Mouse (Mus musculus) adrenal gland, postnatal 10 days (tissue): Measurements from ENCODE around the gene Muc3. TPM values are rescaled to one million over a fixed set of nuclear protein-coding genes. Genes with fewer than 3 reads are reported as not detected.
"Not testable (repeated sequence)": the region's sequence is repeated elsewhere in the genome, so short reads cannot be mapped to it uniquely, and the experiment has no call there.

Source experiments
- DNase-seq: peaks from one replicate; pipeline ENCODE4 v3.0.0; 2021; ENCODE audit warnings: mixed read lengths
- long read RNA-seq, 2 experiments: library from polyadenylated mRNA; stranded (forward); transcript quantifications; one replicate each; pipeline ENCODE4 v2.0.0; 2021
- total RNA-seq, 2 experiments: library from RNA; stranded (reverse); gene quantifications; 2 replicates each; pipeline ENCODE4 v1.2.3; 2021

The Muc3 gene
- total RNA-seq, result not detected
- long read RNA-seq, experiment 1, result 0 reads
- long read RNA-seq, experiment 2, result 0 reads

DNA sequence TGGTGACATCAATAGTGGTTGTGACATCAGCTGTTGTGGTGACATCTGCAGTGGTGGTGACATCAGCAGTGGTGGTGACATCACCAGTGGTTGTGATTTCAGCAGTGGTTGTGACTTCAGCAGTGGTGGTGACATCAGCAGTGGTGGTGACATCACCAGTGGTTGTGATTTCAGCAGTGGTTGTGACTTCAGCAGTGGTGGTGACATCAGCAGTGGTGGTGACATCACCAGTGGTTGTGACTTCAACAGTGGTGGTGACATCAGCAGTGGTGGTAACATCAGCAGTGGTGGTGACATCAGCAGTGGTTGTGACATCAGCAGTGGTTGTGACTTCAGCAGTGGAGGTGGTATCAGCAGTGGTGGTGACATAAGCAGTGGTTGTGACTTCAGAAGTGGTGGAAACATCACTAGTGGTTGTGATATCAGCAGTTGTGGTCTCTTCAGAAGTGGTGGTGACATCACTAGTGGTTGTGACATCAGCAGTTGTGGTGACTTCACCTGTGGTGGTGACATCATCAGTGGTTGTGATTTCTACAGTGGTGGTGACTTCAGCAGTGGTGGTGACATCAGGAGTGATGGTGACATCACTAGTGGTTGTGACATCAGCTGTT, at the start of gene Muc3:
Muc3 (minus strand) TSS at position 51 of the 611 bp plus-strand sequence.
- not testable (repeated sequence) for DNase-seq

- no peak for DNase-seq
Measured at GRCm38 (mm10) chr5:137194488-137195120, 45.5 kb upstream of the Muc3 start.

DNA sequence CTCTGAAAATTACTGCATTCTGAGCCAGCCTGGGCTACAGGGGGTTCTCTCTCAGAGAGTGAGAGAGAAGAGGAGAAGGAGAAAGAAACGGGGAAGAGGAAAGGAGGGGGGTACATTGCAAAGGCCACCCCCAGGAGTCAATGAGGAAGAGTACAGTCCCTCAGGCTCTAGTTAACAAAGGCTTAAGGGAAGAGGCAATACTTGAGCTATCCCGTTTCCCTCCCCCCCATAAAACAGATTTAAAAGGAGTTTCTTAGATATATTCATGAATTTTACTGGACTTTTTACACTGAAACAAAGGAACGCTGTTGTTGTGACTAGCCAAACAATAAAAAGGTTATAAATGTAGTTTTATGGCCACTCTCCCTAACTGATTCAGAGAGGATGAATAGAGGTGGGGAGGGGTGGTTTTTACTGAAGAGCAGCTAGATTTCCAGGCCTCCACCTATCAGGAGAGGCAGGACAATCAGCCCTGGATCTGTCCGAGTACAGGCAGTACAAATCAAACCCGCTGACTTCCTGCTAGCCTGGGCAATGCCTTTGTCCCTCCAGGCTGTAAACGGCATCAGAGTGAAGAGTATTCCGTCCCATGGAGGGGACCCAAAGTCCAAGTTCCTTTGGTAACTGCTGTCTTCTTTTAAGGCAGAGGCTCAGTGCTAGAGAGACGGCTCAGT, 44.3 kb upstream of the Muc3 start:
- DNase-seq, result no peak

DNA sequence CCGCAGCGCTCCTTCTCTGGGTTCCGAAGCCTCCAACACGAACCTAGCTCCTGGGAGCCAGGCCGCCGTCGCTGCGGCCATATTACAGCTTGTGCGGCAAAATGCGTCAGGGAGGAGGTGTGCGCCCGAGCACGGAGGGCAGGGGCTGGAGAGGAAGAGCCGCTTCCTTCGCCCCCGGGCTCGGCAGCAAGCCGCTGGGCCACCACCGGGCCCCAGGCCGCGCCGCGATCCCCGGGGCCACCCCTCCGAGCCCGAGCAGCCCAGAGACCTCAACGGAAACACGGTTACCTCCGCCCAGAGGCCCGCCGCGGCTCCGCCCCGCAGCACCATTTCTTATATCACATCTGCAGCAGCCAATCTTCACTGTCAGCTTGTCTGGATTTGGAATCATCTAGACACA, 40.2 kb upstream of the Muc3 start:
- DNase-seq, result peak; percentile 17

- no peak for DNase-seq
Measured at GRCm38 (mm10) chr5:137185362-137185761, 36.2 kb upstream of the Muc3 start.

DNA sequence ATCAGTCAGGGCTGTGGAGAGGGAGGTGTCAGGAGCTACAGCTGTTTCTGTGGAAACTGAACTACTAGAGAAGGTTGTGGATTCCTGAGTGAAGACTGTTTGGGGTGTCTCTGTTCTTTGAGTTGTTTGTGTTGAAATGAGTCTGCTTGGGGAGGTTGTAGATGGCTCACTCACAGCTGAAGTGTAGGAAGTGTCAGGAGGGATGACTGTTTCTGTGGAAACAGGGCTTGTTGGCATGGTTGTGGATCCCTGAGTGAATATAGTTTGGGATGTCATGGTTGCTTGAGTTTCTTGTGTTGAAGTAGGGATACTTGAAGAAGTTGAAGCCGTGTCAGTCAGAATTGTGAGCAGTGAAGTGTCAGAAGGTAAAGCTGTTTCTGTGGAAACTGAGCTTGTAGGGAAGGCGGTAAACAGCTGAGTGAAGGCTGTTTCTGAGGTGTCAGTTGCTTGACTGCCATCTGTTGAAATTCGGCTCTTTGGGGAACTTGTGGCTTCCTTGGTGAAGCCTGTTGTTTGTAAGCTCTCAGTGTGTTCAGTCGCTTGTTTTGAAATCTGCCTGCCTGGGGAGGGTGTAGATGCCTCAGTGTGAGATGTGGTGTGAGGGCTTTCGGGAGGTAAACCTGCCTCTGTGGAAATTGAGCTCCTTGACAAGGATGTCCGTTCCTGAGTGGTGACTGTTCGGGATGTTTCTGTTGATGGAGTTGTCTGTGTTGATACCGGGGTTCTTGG, 30.7 kb upstream of the Muc3 start:
- no peak for DNase-seq

DNA sequence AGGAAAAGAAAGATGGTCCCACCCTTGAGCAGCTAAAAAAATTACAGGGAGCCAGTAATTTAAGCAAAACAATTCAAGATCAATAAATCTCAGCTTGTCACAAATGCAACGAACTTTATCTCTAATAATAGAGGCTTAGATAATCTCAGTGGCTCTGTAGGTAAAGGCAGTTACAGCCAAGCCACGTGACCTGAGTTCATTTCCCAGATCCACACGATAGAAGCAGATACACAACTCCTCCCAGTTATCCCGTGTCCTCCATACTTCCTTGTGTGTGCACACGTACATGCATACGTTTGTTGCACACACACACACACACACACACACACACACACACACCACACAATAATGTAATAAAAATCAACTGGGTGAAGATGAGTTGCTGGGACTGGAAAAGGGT, 24.8 kb upstream of the Muc3 start:
- no peak for DNase-seq

- no peak for DNase-seq
Measured at GRCm38 (mm10) chr5:137172591-137172990, 23.5 kb upstream of the Muc3 start.

- DNase-seq, result no peak
Measured at GRCm38 (mm10) chr5:137171478-137171877, 22.4 kb upstream of the Muc3 start.

DNA sequence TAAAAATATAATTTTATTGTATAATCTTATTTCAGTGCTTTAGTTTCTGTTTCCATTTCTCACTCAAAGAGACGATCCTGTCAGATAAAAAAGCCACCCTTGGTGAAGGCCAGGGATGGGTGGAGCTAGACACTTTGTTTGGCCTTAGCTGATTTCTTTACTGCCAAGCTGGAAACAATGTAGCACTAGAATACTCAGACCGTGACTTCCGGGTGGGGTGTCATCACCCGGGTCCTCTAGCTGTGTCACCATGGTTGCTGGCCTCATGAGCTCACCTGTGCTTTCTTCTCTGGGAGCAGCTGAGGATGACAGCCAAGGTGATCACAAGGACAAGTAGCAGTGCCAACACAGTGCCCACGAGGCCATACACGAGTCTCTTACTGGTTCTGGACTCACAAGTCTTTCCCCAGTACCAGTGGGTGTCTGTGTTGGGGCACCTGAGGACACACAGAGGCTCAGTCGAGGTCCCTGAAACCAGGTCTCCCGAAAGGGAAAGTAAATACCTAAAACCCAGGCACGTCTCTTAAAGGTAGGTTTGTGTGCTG, 21.8 kb upstream of the Muc3 start:
- no peak for DNase-seq

GRCm38 (mm10) chr5:137167539-137167938, 18.4 kb upstream of the Muc3 start:
- DNase-seq, result no peak

DNA sequence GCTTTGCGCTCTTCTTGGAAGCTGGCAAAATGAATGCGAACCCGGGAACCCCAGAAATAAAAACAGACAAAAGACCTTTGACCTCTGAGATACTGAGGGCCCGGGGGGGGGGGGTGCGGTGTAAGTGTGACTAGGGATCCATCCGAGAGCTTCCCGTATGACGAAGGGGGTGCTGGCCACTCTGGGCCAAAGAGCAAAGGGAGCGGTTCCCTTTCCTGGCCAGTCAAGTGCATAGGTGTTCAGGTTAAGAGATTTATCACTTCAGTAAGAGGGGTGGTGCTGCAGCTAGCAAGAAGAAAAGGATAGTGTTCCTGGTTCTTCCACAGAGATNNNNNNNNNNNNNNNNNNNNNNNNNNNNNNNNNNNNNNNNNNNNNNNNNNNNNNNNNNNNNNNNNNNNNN, 16.9 kb upstream of the Muc3 start:
- DNase-seq, result no peak

GRCm38 (mm10) chr5:137161853-137162252, 12.7 kb upstream of the Muc3 start:
- DNase-seq, result no peak

DNA sequence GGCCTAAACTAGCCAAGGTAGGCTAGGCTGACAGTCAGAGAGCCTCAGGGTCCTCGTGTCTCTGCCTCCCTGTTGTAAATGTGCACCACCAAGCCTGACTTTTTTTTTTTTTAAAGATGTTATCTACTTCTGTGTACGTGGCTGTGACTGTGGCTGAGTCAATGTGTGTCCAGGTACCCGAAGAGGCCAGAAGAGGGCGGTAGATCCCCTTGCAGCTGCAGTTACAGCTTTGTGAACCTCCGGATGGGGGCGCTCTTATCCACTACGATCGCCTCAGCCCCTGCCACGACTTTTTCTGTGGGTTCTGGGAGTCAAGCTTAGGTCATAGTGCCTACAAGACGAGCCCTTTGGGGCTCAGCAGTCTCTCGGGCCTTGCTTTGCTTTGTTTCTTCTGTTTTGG, 10.3 kb upstream of the Muc3 start:
- DNase-seq, result peak; percentile 51

GRCm38 (mm10) chr5:137153289-137153688, 4.2 kb upstream of the Muc3 start:
- no peak for DNase-seq

DNA sequence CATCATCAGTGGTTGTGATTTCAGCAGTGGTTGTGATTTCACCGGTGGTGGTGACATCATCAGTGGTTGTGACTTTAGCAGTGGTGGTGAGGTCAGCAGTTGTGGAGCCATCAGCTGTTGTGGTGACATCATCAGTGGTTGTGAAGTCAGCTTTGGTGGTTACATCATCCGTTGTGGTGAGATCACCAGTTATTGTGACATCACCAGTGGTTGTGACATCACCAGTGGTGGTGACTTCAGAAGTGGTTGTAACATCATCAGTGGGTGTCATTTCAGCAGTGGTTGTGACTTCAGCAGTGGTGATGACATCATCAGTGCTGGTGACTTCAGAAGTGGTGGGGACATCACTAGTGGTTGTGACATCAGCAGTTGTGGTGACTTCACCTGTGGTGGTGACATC, 3.5 kb upstream of the Muc3 start:
- DNase-seq, result no peak

DNA sequence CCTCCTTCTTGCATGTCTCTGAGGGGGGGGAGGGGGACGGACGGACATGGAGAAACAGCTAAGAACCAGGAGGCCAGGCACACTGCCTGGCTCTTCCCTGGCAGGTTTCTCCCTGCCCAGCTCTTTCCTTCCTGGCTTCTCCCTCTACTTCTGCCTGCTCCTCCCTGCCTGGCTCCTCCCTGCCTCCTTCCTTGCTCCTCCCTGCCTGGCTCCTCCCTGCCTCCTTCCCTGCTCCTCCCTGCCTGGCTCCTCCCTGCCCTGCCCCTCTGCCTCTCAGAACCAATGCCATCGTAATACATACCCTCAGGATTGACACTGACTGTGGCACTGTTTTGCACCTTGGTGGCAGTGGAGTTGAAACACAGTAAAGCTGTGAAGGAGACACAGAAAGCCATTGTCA, 8.3 kb downstream of the Muc3 start:
- no peak for DNase-seq

GRCm38 (mm10) chr5:137138977-137139376, 10.1 kb downstream of the Muc3 start:
- DNase-seq, result no peak

GRCm38 (mm10) chr5:137134959-137135358, 14.2 kb downstream of the Muc3 start:
- DNase-seq, result peak; percentile 82

DNA sequence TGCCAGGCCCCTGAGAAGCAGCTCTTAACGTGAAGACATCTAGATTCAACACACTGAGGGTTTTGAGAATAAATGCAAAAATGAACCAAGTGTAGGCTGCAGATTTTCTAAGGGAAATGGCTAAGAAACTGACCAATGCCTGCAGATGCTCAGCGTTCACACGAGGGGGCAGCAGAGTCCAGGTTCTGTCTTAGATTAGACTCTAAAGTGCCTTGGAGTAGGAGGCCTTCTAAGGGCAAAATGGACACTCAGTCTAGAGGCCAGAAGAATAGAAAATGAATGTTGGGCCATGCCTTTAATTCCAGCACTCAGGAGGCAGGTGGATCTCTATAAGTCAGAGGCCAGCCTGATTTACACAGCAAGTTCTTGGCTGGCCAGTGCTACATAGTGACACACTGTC, 17.6 kb downstream of the Muc3 start:
- DNase-seq, result peak; percentile 81

DNA sequence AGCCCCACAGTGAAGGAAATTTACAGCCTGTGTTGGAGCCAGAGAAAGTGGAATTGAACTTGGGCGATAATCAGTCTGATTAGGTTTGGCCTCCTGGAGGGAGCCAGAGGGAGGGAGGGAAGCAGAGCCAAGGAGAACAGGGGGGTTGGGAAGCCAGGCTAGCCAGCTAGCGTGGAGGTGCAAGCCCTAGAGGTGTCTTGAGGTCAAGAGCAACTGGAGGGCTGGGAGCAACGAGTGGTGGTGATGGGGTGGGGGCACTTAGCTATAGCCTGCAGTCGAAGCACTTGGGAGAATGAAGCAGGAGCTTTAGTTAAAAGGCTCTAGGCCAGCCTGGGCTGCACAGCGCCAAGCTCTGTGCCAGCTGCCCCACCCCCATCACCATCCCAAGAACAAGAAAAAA, 19.8 kb downstream of the Muc3 start:
- no peak for DNase-seq

GRCm38 (mm10) chr5:137123516-137123915, 25.6 kb downstream of the Muc3 start:
- DNase-seq, result no peak
